Mouse (Mus musculus): ENCODE results near the gene Olfr543. TPM values are rescaled to one million over a fixed set of nuclear protein-coding genes. Genes with fewer than 3 reads are reported as not detected.

Gene Olfr543
- polyA plus RNA-seq (2012; rRNA removed): not detected in 2 replicates

GRCm38 (mm10) chr7:102481579-102481978, at the start of gene Olfr543:
Gene Olfr543, minus strand, starts transcription at chr7:102481679.
- H3K27ac ChIP-seq (ENCODE audit: insufficient read depth, low read depth, low read length): no peak within 1 kb of the TSS
- H3K4me3 ChIP-seq (ENCODE audit: insufficient read depth, low read depth, low read length): no peak within 1 kb of the TSS
- DNase-seq: no peak
- TF ChIP-seq POLR2A (IDR thresholded peaks at IDR 0.05; ENCODE audit: low read depth, low read length): no peak
- TF ChIP-seq CTCF (conservative IDR thresholded peaks at IDR 0.05; ENCODE audit: insufficient read depth, insufficient read length, low read depth, low read length): no peak
- H3K4me1 ChIP-seq (ENCODE audit: control insufficient read depth, insufficient read depth, low read length): no peaks in the 10 kb centered on the region
- H3K36me3 ChIP-seq (ENCODE audit: control insufficient read depth, insufficient read depth, low read length): no peaks in the 10 kb centered on the region
- WGBS: 96% methylated on average over 4 of the region's 4 CpGs
- H3K27me3 ChIP-seq (replicated peaks; ENCODE audit: control insufficient read depth, insufficient read depth, low read length): no peaks in the 10 kb centered on the region

DNA sequence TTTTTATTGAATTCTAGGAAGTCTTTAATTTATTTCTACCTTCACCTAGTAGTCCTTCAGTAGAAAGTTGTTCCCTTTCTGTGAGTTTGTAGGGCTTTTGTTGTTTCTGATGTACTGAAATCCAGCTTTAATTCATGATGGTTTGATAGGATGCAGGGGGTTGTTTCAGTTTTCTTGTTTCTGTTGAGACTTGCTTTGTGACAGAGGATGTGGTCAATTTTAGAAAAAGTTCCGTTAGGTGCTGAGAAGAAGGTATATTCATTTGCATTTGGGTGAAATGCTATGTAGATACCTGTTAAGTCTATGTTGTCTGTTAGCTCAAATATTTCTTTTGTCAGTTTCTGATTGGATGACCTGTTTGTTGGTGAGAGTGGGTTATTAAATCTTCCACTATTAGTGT, 47.6 kb upstream of the Olfr543 start:
- H3K27me3 ChIP-seq (replicated peaks; ENCODE audit: control insufficient read depth, insufficient read depth, low read length): no peaks in the 10 kb centered on the region
- WGBS: 88% methylated on average over 1 of the region's 1 CpGs
- H3K27ac ChIP-seq (ENCODE audit: insufficient read depth, low read depth, low read length): no peak overlapping the region
- no peak overlapping the region for H3K4me3 ChIP-seq (ENCODE audit: insufficient read depth, low read depth, low read length)
- H3K4me1 ChIP-seq (ENCODE audit: control insufficient read depth, insufficient read depth, low read length): no peaks in the 10 kb centered on the region
- H3K36me3 ChIP-seq (ENCODE audit: control insufficient read depth, insufficient read depth, low read length): no peaks in the 10 kb centered on the region
- TF ChIP-seq CTCF (conservative IDR thresholded peaks at IDR 0.05; ENCODE audit: insufficient read depth, insufficient read length, low read depth, low read length): no peak
- TF ChIP-seq POLR2A (IDR thresholded peaks at IDR 0.05; ENCODE audit: low read depth, low read length): no peak
- DNase-seq: no peak

- Histone ChIP-seq H3K36me3 (ENCODE audit: control insufficient read depth, insufficient read depth, low read length) (no peaks in the 10 kb centered on the region), H3K27ac (ENCODE audit: insufficient read depth, low read depth, low read length) (no peak overlapping the region), H3K27me3 (replicated peaks; ENCODE audit: control insufficient read depth, insufficient read depth, low read length) (no peaks in the 10 kb centered on the region), H3K4me3 (ENCODE audit: insufficient read depth, low read depth, low read length) (no peak overlapping the region), H3K4me1 (ENCODE audit: control insufficient read depth, insufficient read depth, low read length) (no peaks in the 10 kb centered on the region)
- DNase-seq: no peak
- WGBS: 66% methylated on average over 2 of the region's 2 CpGs
- TF ChIP-seq POLR2A (IDR thresholded peaks at IDR 0.05; ENCODE audit: low read depth, low read length) (no peak), CTCF (conservative IDR thresholded peaks at IDR 0.05; ENCODE audit: insufficient read depth, insufficient read length, low read depth, low read length) (no peak)
Observed at GRCm38 (mm10) chr7:102517051-102517335, 35.5 kb upstream of the Olfr543 start.

DNA sequence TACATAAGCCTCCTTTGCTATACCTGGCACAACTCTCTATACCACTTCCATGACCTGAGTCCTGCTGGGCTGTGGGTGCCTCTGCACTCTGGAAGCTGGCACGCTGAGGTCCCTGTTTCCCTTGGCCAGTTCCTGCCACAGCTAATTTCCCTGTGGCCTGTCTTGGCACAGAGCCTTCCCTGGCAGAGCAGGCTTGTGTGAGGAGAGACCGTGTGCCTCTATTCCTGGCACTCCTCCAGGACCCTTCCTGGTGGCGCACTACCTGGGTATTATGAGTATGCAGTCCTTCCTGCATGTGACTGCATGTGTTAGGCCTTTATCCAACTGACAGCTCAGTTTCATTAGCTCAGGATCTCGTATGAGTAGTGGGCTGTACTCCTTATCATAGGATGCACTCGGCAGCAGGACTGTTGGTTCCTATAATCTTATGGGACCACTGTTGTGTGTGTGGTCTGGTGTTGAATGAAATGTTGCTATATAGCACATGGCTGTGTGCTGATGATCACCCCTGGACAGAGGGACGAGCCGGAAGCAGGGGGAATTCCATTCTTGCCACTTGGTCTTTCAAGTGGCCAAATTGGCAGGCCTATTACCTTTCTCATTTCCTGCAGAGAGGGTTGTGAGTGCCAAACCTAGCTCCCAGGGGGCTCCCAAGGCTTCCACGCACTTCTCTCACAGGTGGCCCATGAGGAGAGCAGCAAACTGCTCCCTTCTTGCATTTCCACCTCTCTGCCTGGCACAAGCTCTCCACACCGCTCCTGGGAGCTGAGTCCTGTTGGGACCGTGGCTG, 35.0 kb upstream of the Olfr543 start:
- no peaks in the 10 kb centered on the region for H3K4me1 ChIP-seq (ENCODE audit: control insufficient read depth, insufficient read depth, low read length)
- peak; percentile 12 for DNase-seq
- WGBS: 50% methylated on average over 10 of the region's 10 CpGs
- no peaks in the 10 kb centered on the region for H3K27me3 ChIP-seq (replicated peaks; ENCODE audit: control insufficient read depth, insufficient read depth, low read length)
- no peak overlapping the region for H3K4me3 ChIP-seq (ENCODE audit: insufficient read depth, low read depth, low read length)
- no peaks in the 10 kb centered on the region for H3K36me3 ChIP-seq (ENCODE audit: control insufficient read depth, insufficient read depth, low read length)
- H3K27ac ChIP-seq (ENCODE audit: insufficient read depth, low read depth, low read length): no peak overlapping the region
- no peak for TF ChIP-seq CTCF (conservative IDR thresholded peaks at IDR 0.05; ENCODE audit: insufficient read depth, insufficient read length, low read depth, low read length)
- TF ChIP-seq POLR2A (IDR thresholded peaks at IDR 0.05; ENCODE audit: low read depth, low read length): no peak

DNA sequence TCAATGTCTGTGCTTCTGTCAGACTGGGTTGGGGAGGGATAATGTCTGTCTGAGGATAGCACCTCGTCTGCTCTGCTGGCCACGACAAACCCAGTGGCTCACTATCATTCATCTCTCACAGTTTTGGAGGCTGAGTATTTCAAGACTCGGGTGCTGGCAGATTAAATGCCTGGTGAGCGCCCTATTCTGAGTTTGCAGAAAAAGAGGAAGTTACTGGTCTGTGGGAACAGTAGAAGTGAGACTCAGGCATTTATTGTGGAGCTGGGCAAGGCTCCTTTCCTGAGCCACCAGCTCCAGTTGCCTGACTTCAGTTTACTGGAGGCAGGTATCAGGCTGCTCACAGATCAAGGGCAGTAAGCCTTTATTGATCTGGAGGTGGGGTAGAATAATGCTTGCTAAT, 32.7 kb upstream of the Olfr543 start:
- no peak for DNase-seq
- Histone ChIP-seq H3K27ac (ENCODE audit: insufficient read depth, low read depth, low read length) (no peak overlapping the region), H3K4me1 (ENCODE audit: control insufficient read depth, insufficient read depth, low read length) (no peaks in the 10 kb centered on the region), H3K36me3 (ENCODE audit: control insufficient read depth, insufficient read depth, low read length) (no peaks in the 10 kb centered on the region), H3K4me3 (ENCODE audit: insufficient read depth, low read depth, low read length) (no peak overlapping the region), H3K27me3 (replicated peaks; ENCODE audit: control insufficient read depth, insufficient read depth, low read length) (no peaks in the 10 kb centered on the region)
- WGBS: 79% methylated on average over 4 of the region's 4 CpGs
- TF ChIP-seq CTCF (conservative IDR thresholded peaks at IDR 0.05; ENCODE audit: insufficient read depth, insufficient read length, low read depth, low read length): no peak
- TF ChIP-seq POLR2A (IDR thresholded peaks at IDR 0.05; ENCODE audit: low read depth, low read length): no peak

- Histone ChIP-seq H3K4me3 (ENCODE audit: insufficient read depth, low read depth, low read length) (peak overlapping the region; percentile 38; the same call in 1 of the 2 replicates), H3K36me3 (ENCODE audit: control insufficient read depth, insufficient read depth, low read length) (no peaks in the 10 kb centered on the region), H3K27ac (ENCODE audit: insufficient read depth, low read depth, low read length) (no peak overlapping the region), H3K4me1 (ENCODE audit: control insufficient read depth, insufficient read depth, low read length) (no peaks in the 10 kb centered on the region), H3K27me3 (replicated peaks; ENCODE audit: control insufficient read depth, insufficient read depth, low read length) (no peaks in the 10 kb centered on the region)
- peak; percentile 75 for TF ChIP-seq CTCF (conservative IDR thresholded peaks at IDR 0.05; ENCODE audit: insufficient read depth, insufficient read length, low read depth, low read length)
- TF ChIP-seq POLR2A (IDR thresholded peaks at IDR 0.05; ENCODE audit: low read depth, low read length): no peak
- peak; percentile 79 for DNase-seq
- WGBS: under 1% methylated on average over 54 of the region's 54 CpGs
Observed at GRCm38 (mm10) chr7:102512814-102513435, 31.4 kb upstream of the Olfr543 start.

DNA sequence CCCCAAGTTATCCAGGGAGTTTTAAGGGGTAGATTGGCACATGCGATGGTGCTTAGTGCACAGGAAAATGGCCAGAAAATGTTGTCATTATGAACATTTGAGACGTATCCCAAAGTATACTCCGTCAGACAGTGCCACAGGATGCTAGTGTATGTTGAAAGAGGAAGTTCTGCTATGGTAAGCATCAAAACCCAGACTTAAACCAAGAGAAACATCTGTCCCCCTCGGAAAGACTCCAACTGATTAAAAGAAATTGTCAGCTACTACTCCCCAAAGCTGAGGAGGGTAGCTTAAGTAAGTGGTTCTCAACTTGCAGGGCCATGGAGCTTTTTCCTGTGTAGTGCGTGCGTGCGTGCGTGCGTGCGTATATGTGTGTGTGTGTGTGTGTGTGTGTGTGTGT, 30.4 kb upstream of the Olfr543 start:
- no peak overlapping the region for H3K27ac ChIP-seq (ENCODE audit: insufficient read depth, low read depth, low read length)
- WGBS: 91% methylated on average over 10 of the region's 10 CpGs
- TF ChIP-seq POLR2A (IDR thresholded peaks at IDR 0.05; ENCODE audit: low read depth, low read length) (no peak), CTCF (conservative IDR thresholded peaks at IDR 0.05; ENCODE audit: insufficient read depth, insufficient read length, low read depth, low read length) (no peak)
- no peak for DNase-seq
- no peaks in the 10 kb centered on the region for H3K4me1 ChIP-seq (ENCODE audit: control insufficient read depth, insufficient read depth, low read length)
- H3K27me3 ChIP-seq (replicated peaks; ENCODE audit: control insufficient read depth, insufficient read depth, low read length): no peaks in the 10 kb centered on the region
- H3K4me3 ChIP-seq (ENCODE audit: insufficient read depth, low read depth, low read length): no peak overlapping the region
- H3K36me3 ChIP-seq (ENCODE audit: control insufficient read depth, insufficient read depth, low read length): no peaks in the 10 kb centered on the region

Measured in kidney, adult 2 months (tissue).